ENCODE assay signal across 23 mouse cellular contexts in genomic region chr2:181101626-181102025, GRCm38 (mm10). TPM values are rescaled to one million over a fixed set of nuclear protein-coding genes. Genes with fewer than 3 reads are reported as not detected.
DNase-seq lines count a peak whose midpoint lies in the region; ATAC-seq and TF ChIP-seq lines count a peak whose summit lies in the region.
"Had no signal": no experiment of that assay in that cellular context is flagged by ENCODE, and none has a peak within 500 bp of the region (broad histone marks: within the 10 kb centered on the region; RNA-seq: fewer than 3 reads in every experiment).

No protein-coding gene starts in this region.

- no peak for TF ChIP-seq CTCF in cerebellum, adult 2 months (IDR thresholded peaks at IDR 0.05; ENCODE audit: borderline replicate concordance, insufficient read depth, low read depth, low read length)

- no peak overlapping the region for H3K4me3 ChIP-seq in midbrain, embryonic 11.5 days (ENCODE audit: low read depth, low read length)
- H3K4me3 ChIP-seq in midbrain, embryonic 15.5 days: no peak overlapping the region
- H3K4me3 ChIP-seq in forebrain, embryonic 14.5 days (ENCODE audit: low read depth, low read length): no peak overlapping the region
- H3K4me3 ChIP-seq in hindbrain, embryonic 13.5 days: no peak overlapping the region
- H3K4me3 ChIP-seq in neural tube, embryonic 15.5 days (replicated peaks): no peak overlapping the region
- no peak overlapping the region for H3K4me3 ChIP-seq in limb, embryonic 10.5 days
- no peak overlapping the region for H3K4me3 ChIP-seq in cerebellum, adult 2 months (replicated peaks; ENCODE audit: insufficient read depth, low read depth, low read length)
- H3K4me3 ChIP-seq: embryonic facial prominence, embryonic 12.5 days; heart, embryonic 15.5 days; stomach, embryonic 15.5 days had no signal

- TF ChIP-seq POLR2A in cerebellum, adult 2 months (IDR thresholded peaks at IDR 0.05; ENCODE audit: borderline replicate concordance, insufficient read depth, low read length): no peak

- H3K27me3 ChIP-seq in midbrain, embryonic 11.5 days (ENCODE audit: control insufficient read depth, insufficient read depth, low read length): no peaks in the 10 kb centered on the region
- no peaks in the 10 kb centered on the region for H3K27me3 ChIP-seq in midbrain, embryonic 15.5 days (replicated peaks)
- H3K27me3 ChIP-seq in forebrain, embryonic 14.5 days (replicated peaks; ENCODE audit: control insufficient read depth, insufficient read depth, low read length): no peaks in the 10 kb centered on the region
- no peaks in the 10 kb centered on the region for H3K27me3 ChIP-seq in hindbrain, embryonic 13.5 days
- no peaks in the 10 kb centered on the region for H3K27me3 ChIP-seq in neural tube, embryonic 15.5 days (replicated peaks)
- 0 out of 2 replicates have a peak, but pooled peaks cover 4% of the 10 kb centered on the region for H3K27me3 ChIP-seq in limb, embryonic 10.5 days (ENCODE audit: low read depth, poor library complexity, severe bottlenecking)
- H3K27me3 ChIP-seq in cerebellum, adult 2 months (ENCODE audit: control insufficient read depth, insufficient read depth, low read length): no peaks in the 10 kb centered on the region
- H3K27me3 ChIP-seq: embryonic facial prominence, embryonic 12.5 days had no signal

- DNase-seq in midbrain, embryonic 11.5 days (ENCODE audit: low spot score, missing footprints): peak; percentile 53
- no peak for DNase-seq in forebrain, embryonic 14.5 days (ENCODE audit: low spot score)
- no peak for DNase-seq in limb, embryonic 10.5 days (ENCODE audit: low spot score)
- DNase-seq in cerebellum, adult 2 months: no peak
- DNase-seq: B cell, adult 2 months; cerebellum, adult 11-12 months; gastrocnemius, postnatal 36 days; heart, postnatal 36 days; kidney, adult 18-20 months; thymus, adult 18-20 months; thymus, postnatal 36 days had no signal

- no peak overlapping the region for H3K9ac ChIP-seq in midbrain, embryonic 11.5 days (ENCODE audit: low read length)
- no peak overlapping the region for H3K9ac ChIP-seq in midbrain, embryonic 15.5 days
- no peak overlapping the region for H3K9ac ChIP-seq in forebrain, embryonic 14.5 days (ENCODE audit: low read length)
- H3K9ac ChIP-seq in hindbrain, embryonic 13.5 days: peak overlapping the region; percentile 19; the same call in 1 of the 2 replicates
- H3K9ac ChIP-seq in neural tube, embryonic 15.5 days (replicated peaks): no peak overlapping the region
- H3K9ac ChIP-seq: embryonic facial prominence, embryonic 12.5 days; heart, embryonic 15.5 days; stomach, embryonic 15.5 days had no signal

- ATAC-seq in midbrain, embryonic 11.5 days (ENCODE audit: low FRiP score): no peak
- ATAC-seq in midbrain, embryonic 15.5 days (replicated peaks): no peak
- 0 out of 2 replicates have a peak, but pooled peaks have one; percentile 15 for ATAC-seq in forebrain, embryonic 14.5 days
- ATAC-seq in hindbrain, embryonic 13.5 days (ENCODE audit: low FRiP score): peak; percentile 23; the same call in 1 of the 2 replicates
- no peak for ATAC-seq in neural tube, embryonic 15.5 days (ENCODE audit: low FRiP score)
- ATAC-seq: inflammation-experienced regulatory T-cells, adult 6 months; Patski had no signal

- peaks cover 8% of the 10 kb centered on the region for H3K4me1 ChIP-seq in midbrain, embryonic 11.5 days (ENCODE audit: control insufficient read depth, insufficient read depth, low read length)
- peaks cover 7% of the 10 kb centered on the region; the same call in 1 of the 2 replicates for H3K4me1 ChIP-seq in midbrain, embryonic 15.5 days
- no peaks in the 10 kb centered on the region for H3K4me1 ChIP-seq in forebrain, embryonic 14.5 days (ENCODE audit: control insufficient read depth, insufficient read depth, low read length)
- H3K4me1 ChIP-seq in hindbrain, embryonic 13.5 days (replicated peaks): peaks cover 18% of the 10 kb centered on the region
- H3K4me1 ChIP-seq in neural tube, embryonic 15.5 days: peaks cover 6% of the 10 kb centered on the region; the same call in 1 of the 2 replicates
- H3K4me1 ChIP-seq in limb, embryonic 10.5 days: peaks cover 8% of the 10 kb centered on the region; the same call in 1 of the 2 replicates
- H3K4me1 ChIP-seq in cerebellum, adult 2 months (ENCODE audit: control insufficient read depth, insufficient read depth, low read length): peaks cover 19% of the 10 kb centered on the region
- H3K4me1 ChIP-seq: embryonic facial prominence, embryonic 12.5 days; heart, embryonic 15.5 days; stomach, embryonic 15.5 days had no signal

- 75% methylated on average over 1 of the region's 1 CpGs for WGBS in midbrain, embryonic 11.5 days
- 69% methylated on average over 1 of the region's 1 CpGs for WGBS in midbrain, embryonic 15.5 days
- 73% methylated on average over 1 of the region's 1 CpGs for WGBS in forebrain, embryonic 14.5 days
- WGBS in hindbrain, embryonic 13.5 days: 31% methylated on average over 1 of the region's 1 CpGs
- 43% methylated on average over 1 of the region's 1 CpGs for WGBS in neural tube, embryonic 15.5 days
- 46% methylated on average over 1 of the region's 1 CpGs for WGBS in limb, embryonic 10.5 days
- WGBS in cerebellum, adult 2 months: 81% methylated on average over 1 of the region's 1 CpGs

- H3K36me3 ChIP-seq in midbrain, embryonic 11.5 days (ENCODE audit: control insufficient read depth, insufficient read depth, low read length): no peaks in the 10 kb centered on the region
- H3K36me3 ChIP-seq in midbrain, embryonic 15.5 days (replicated peaks): peaks cover 9% of the 10 kb centered on the region; the same call in 1 of the 2 replicates
- peaks cover 3% of the 10 kb centered on the region; the same call in 1 of the 2 replicates for H3K36me3 ChIP-seq in forebrain, embryonic 14.5 days (ENCODE audit: control insufficient read depth, insufficient read depth, low read length)
- peaks cover 54% of the 10 kb centered on the region for H3K36me3 ChIP-seq in hindbrain, embryonic 13.5 days
- H3K36me3 ChIP-seq in neural tube, embryonic 15.5 days: peaks cover 30% of the 10 kb centered on the region; the same call in 1 of the 2 replicates
- H3K36me3 ChIP-seq in limb, embryonic 10.5 days: no peaks in the 10 kb centered on the region
- H3K36me3 ChIP-seq: embryonic facial prominence, embryonic 12.5 days; G1E; heart, embryonic 15.5 days; stomach, embryonic 15.5 days had no signal

- no peak overlapping the region for H3K4me2 ChIP-seq in midbrain, embryonic 11.5 days
- no peak overlapping the region for H3K4me2 ChIP-seq in midbrain, embryonic 15.5 days
- no peak overlapping the region for H3K4me2 ChIP-seq in forebrain, embryonic 14.5 days (ENCODE audit: low read length)
- no peak overlapping the region for H3K4me2 ChIP-seq in hindbrain, embryonic 13.5 days
- H3K4me2 ChIP-seq in neural tube, embryonic 15.5 days: no peak overlapping the region
- H3K4me2 ChIP-seq: embryonic facial prominence, embryonic 12.5 days; heart, embryonic 15.5 days; stomach, embryonic 15.5 days had no signal

- H3K9me3 ChIP-seq in midbrain, embryonic 11.5 days (ENCODE audit: control insufficient read depth, low read length): no peaks in the 10 kb centered on the region
- H3K9me3 ChIP-seq in midbrain, embryonic 15.5 days: no peaks in the 10 kb centered on the region
- H3K9me3 ChIP-seq in forebrain, embryonic 14.5 days (replicated peaks; ENCODE audit: control insufficient read depth, low read length): no peaks in the 10 kb centered on the region
- H3K9me3 ChIP-seq in hindbrain, embryonic 13.5 days: no peaks in the 10 kb centered on the region
- H3K9me3 ChIP-seq in neural tube, embryonic 15.5 days (replicated peaks): no peaks in the 10 kb centered on the region
- H3K9me3 ChIP-seq in limb, embryonic 10.5 days (replicated peaks): no peaks in the 10 kb centered on the region
- H3K9me3 ChIP-seq: embryonic facial prominence, embryonic 12.5 days; G1E; heart, embryonic 15.5 days; stomach, embryonic 15.5 days had no signal

- no peak overlapping the region for H3K27ac ChIP-seq in midbrain, embryonic 11.5 days (ENCODE audit: low read depth, low read length)
- H3K27ac ChIP-seq in midbrain, embryonic 15.5 days: no peak overlapping the region
- H3K27ac ChIP-seq in forebrain, embryonic 14.5 days (ENCODE audit: low read depth, low read length): no peak overlapping the region
- peak overlapping the region; percentile 79 for H3K27ac ChIP-seq in hindbrain, embryonic 13.5 days
- H3K27ac ChIP-seq in neural tube, embryonic 15.5 days (replicated peaks): 0 out of 2 replicates have a peak overlapping the region, but pooled peaks have one; percentile 33
- no peak overlapping the region for H3K27ac ChIP-seq in limb, embryonic 10.5 days
- H3K27ac ChIP-seq in cerebellum, adult 2 months (ENCODE audit: insufficient read depth, low read length): no peak overlapping the region
- H3K27ac ChIP-seq: embryonic facial prominence, embryonic 12.5 days; heart, embryonic 15.5 days; macrophage; stomach, embryonic 15.5 days had no signal

RNA-seq across cellular contexts. Expression of gene Kcnq2, which starts 33.5 kb away (rescaled TPM):
- polyA plus RNA-seq in midbrain, embryonic 11.5 days (2014; fragmentation: Nextera tagmentation; extraction: Ambion mirVana): 8.7 and 8.8 TPM in 2 replicates
- polyA plus RNA-seq in midbrain, embryonic 15.5 days (2015; fragmentation: Nextera tagmentation; extraction: Ambion mirVana): 54.0 and 62.5 TPM in 2 replicates
- polyA plus RNA-seq in forebrain, embryonic 14.5 days (2014; fragmentation: Nextera tagmentation; extraction: Ambion mirVana): 22.8 and 31.2 TPM in 2 replicates
- polyA plus RNA-seq in hindbrain, embryonic 13.5 days (2015; fragmentation: Nextera tagmentation; extraction: Ambion mirVana): 50.0 and 53.9 TPM in 2 replicates
- 36.9 and 45.8 TPM in 2 replicates for polyA plus RNA-seq in neural tube, embryonic 15.5 days (2015; fragmentation: Nextera tagmentation; extraction: Ambion mirVana)
- polyA plus RNA-seq in limb, embryonic 10.5 days (2016; fragmentation: Nextera tagmentation; extraction: Ambion mirVana): 0.10 and 0.20 TPM in 2 replicates
- polyA plus RNA-seq in cerebellum, adult 2 months (2012; rRNA removed): 115 and 125 TPM in 2 replicates
- polyA plus RNA-seq: G1E; liver, adult 2 months; macrophage had no signal

RNA-seq across cellular contexts. Expression of gene Eef1a2, which starts 55.2 kb away (rescaled TPM):
- polyA plus RNA-seq in midbrain, embryonic 11.5 days (2014; fragmentation: Nextera tagmentation; extraction: Ambion mirVana): 0.87 and 0.94 TPM in 2 replicates
- polyA plus RNA-seq in midbrain, embryonic 15.5 days (2015; fragmentation: Nextera tagmentation; extraction: Ambion mirVana): 11.5 and 12.1 TPM in 2 replicates
- 5.1 and 5.9 TPM in 2 replicates for polyA plus RNA-seq in forebrain, embryonic 14.5 days (2014; fragmentation: Nextera tagmentation; extraction: Ambion mirVana)
- polyA plus RNA-seq in hindbrain, embryonic 13.5 days (2015; fragmentation: Nextera tagmentation; extraction: Ambion mirVana): 6.4 and 6.7 TPM in 2 replicates
- 15.4 and 16.8 TPM in 2 replicates for polyA plus RNA-seq in neural tube, embryonic 15.5 days (2015; fragmentation: Nextera tagmentation; extraction: Ambion mirVana)
- polyA plus RNA-seq in limb, embryonic 10.5 days (2016; fragmentation: Nextera tagmentation; extraction: Ambion mirVana): not detected in 2 replicates
- polyA plus RNA-seq in cerebellum, adult 2 months (2012; rRNA removed): 1,226 and 1,413 TPM in 2 replicates
- polyA plus RNA-seq: G1E; inflammation-experienced regulatory T-cells, adult 6 months; liver, adult 2 months; liver, embryonic 16.5 days; Patski had no signal

RNA-seq across cellular contexts. Expression of gene Chrna4, which starts 58.3 kb away (rescaled TPM):
- polyA plus RNA-seq in midbrain, embryonic 11.5 days (2014; fragmentation: Nextera tagmentation; extraction: Ambion mirVana): 41.2 and 44.2 TPM in 2 replicates
- 46.3 and 55.9 TPM in 2 replicates for polyA plus RNA-seq in midbrain, embryonic 15.5 days (2015; fragmentation: Nextera tagmentation; extraction: Ambion mirVana)
- 13.1 and 14.3 TPM in 2 replicates for polyA plus RNA-seq in forebrain, embryonic 14.5 days (2014; fragmentation: Nextera tagmentation; extraction: Ambion mirVana)
- polyA plus RNA-seq in hindbrain, embryonic 13.5 days (2015; fragmentation: Nextera tagmentation; extraction: Ambion mirVana): 33.6 and 37.0 TPM in 2 replicates
- 38.9 and 47.4 TPM in 2 replicates for polyA plus RNA-seq in neural tube, embryonic 15.5 days (2015; fragmentation: Nextera tagmentation; extraction: Ambion mirVana)
- polyA plus RNA-seq in limb, embryonic 10.5 days (2016; fragmentation: Nextera tagmentation; extraction: Ambion mirVana): 0.65 and 1.3 TPM in 2 replicates
- polyA plus RNA-seq in cerebellum, adult 2 months (2012; rRNA removed): 10.1 and 14.4 TPM in 2 replicates
- polyA plus RNA-seq: G1E; inflammation-experienced regulatory T-cells, adult 6 months; macrophage had no signal

Comparison
In these comparisons a context has a peak if more than half of its experiments do, and no peak if none do; other contexts are left out.
1. ATAC-seq: peak in forebrain, embryonic 14.5 days (single experiment) and hindbrain, embryonic 13.5 days (single experiment); none in midbrain, embryonic 11.5 days (single experiment), midbrain, embryonic 15.5 days (single experiment) and neural tube, embryonic 15.5 days (single experiment).
2. H3K27ac ChIP-seq: peak in hindbrain, embryonic 13.5 days (single experiment) and neural tube, embryonic 15.5 days (single experiment); none in midbrain, embryonic 11.5 days (single experiment), midbrain, embryonic 15.5 days (single experiment), forebrain, embryonic 14.5 days (single experiment), limb, embryonic 10.5 days (single experiment) and cerebellum, adult 2 months (single experiment).
3. RNA of gene Eef1a2, which starts 55.2 kb away (polyA plus RNA-seq): 1,226 to 1,413 TPM in cerebellum, adult 2 months; 15.4 to 16.8 TPM in neural tube, embryonic 15.5 days, 11.5 to 12.1 TPM in midbrain, embryonic 15.5 days, 6.4 to 6.7 TPM in hindbrain, embryonic 13.5 days, 5.1 to 5.9 TPM in forebrain, embryonic 14.5 days, 0.87 to 0.94 TPM in midbrain, embryonic 11.5 days and not detected in limb, embryonic 10.5 days; every median in the first group is over 10 times any median in the second.